Mouse (Mus musculus): Measurements from ENCODE around the gene Bcas3. TPM values are rescaled to one million over a fixed set of nuclear protein-coding genes. Genes with fewer than 3 reads are reported as not detected.
"Not testable (repeated sequence)": the region's sequence is repeated elsewhere in the genome, so short reads cannot be mapped to it uniquely, and the experiment has no call there.

The Bcas3 gene
- polyA plus RNA-seq, 1 experiment from 2014 or later, result 28.5 TPM

DNA sequence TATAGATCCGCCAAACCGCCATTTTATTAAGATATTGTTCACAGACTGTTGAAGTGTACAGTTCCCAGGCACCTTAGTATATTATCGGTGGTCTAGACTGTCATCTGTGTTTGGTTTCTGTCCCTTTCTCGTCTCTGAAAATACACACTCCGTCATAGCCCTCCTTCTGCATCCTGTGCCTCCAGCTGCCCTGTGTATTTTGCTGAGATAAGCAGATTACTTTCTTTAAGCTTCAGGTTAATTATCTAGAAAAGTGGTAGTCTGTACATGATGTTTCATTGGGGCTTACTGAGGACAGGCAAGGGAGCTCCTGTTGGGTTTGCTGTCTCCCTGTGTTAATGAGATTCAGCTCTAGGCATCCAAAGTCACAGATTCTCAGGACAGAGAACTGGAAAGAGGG lies 146.6 kb downstream of the Bcas3 start:
- WGBS, result 80% methylated on average over 5 of the region's 5 CpGs
- Histone ChIP-seq H3K9ac (replicated peaks) (no peak overlapping the region), H3K4me3 (replicated peaks) (no peak overlapping the region), H3K4me1 (replicated peaks) (no peaks in the 10 kb centered on the region), H3K27ac (no peak overlapping the region), H3K36me3 (no peaks in the 10 kb centered on the region), H3K4me2 (replicated peaks) (no peak overlapping the region), H3K27me3 (no peaks in the 10 kb centered on the region), H3K9me3 (no peaks in the 10 kb centered on the region)
- no peak for ATAC-seq

DNA sequence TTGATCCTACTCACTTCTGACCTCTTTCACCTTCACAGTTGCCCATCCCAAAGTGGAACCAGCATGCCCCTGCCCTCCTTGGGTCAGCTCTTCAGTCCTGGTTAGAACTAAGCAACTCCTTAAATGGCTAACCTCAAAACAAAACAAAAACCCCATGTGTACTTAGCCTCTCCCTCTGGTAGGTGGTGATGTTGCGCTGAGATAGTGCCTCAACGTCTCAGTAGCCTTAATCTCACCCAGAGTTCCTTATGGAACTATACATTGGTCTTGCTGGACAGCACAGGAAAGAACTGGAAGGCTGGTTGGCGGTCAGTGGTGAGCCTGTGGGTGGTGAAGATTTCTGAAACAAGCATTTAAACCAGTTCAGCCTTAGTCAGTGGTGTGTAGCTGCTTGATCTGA lies 149.1 kb downstream of the Bcas3 start:
- no peaks in the 10 kb centered on the region for H3K36me3 ChIP-seq
- H3K27ac ChIP-seq, result no peak overlapping the region
- H3K4me1 ChIP-seq (replicated peaks), result no peaks in the 10 kb centered on the region
- no peak overlapping the region for H3K9ac ChIP-seq (replicated peaks)
- ATAC-seq, result no peak
- no peaks in the 10 kb centered on the region for H3K27me3 ChIP-seq
- WGBS, result 63% methylated on average over 3 of the region's 3 CpGs
- no peak overlapping the region for H3K4me3 ChIP-seq (replicated peaks)
- H3K9me3 ChIP-seq, result no peaks in the 10 kb centered on the region
- H3K4me2 ChIP-seq (replicated peaks), result no peak overlapping the region

DNA sequence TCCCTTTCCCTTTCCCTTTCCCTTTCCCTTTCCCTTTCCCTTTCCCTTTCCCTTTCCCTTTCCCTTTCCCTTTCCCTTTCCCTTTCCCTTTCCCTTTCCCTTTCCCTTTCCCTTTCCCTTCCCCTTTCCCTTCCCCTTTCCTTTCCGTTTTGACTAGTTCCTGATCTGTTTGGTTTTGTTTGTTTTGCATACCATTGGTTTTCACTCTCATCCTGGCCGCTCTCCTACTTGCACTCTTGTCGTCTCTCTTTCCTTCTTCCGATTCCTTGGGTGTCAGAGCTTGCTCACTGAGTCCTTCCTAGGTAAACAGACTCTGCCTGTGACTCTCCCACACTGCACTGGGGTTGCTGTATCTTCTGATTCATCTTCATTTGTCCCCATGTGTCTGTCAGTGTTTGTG lies 151.8 kb downstream of the Bcas3 start:
- not testable (repeated sequence) for H3K27me3 ChIP-seq
- 49% methylated on average over 4 of the region's 4 CpGs for WGBS

DNA sequence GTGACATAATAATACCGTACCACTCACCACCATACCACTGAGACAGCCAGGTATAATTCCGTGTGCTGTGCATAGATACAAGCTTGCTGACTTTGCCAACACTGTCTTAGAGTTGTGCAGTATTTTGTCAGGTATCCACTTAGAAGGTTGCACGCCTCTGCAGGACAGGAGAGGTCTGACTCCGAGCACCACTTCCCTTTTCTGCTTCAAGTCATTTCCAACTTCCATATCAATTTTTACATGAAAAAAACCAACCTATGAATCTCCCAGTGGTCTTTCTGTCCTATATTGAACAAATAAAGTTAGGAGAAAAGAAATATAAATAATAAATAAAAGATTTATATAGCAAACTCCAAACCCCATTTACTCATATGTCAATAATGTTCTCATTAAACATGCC lies 152.8 kb downstream of the Bcas3 start:
- Histone ChIP-seq H3K4me3 (replicated peaks) (no peak overlapping the region), H3K9me3 (no peaks in the 10 kb centered on the region), H3K36me3 (no peaks in the 10 kb centered on the region), H3K9ac (replicated peaks) (no peak overlapping the region), H3K4me1 (replicated peaks) (peaks cover 3% of the 10 kb centered on the region; the same call in 1 of the 2 replicates), H3K27ac (no peak overlapping the region), H3K4me2 (replicated peaks) (no peak overlapping the region), H3K27me3 (no peaks in the 10 kb centered on the region)
- no peak for ATAC-seq
- WGBS, result 93% methylated on average over 4 of the region's 4 CpGs

More for the DNA sequence above, 151.8 kb downstream of the Bcas3 start:
- not testable (repeated sequence) for H3K9ac ChIP-seq (replicated peaks); ATAC-seq; H3K4me1 ChIP-seq (replicated peaks); H3K36me3 ChIP-seq; H3K4me3 ChIP-seq (replicated peaks); H3K4me2 ChIP-seq (replicated peaks); H3K27ac ChIP-seq; H3K9me3 ChIP-seq

DNA sequence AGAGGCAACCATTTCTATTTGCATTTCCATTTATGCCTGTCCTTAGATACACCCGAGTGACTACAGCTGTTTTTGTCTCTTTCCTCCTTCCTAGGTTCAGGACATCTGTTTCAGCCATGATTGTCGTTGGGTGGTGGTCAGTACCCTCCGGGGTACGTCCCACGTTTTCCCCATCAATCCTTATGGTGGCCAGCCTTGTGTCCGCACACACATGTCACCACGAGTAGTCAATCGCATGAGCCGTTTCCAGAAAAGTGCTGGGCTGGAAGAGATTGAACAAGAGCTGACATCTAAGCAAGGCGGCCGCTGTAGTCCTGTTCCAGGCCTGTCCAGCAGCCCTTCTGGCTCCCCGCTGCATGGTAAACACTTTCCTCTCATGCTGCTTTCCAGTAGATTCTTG lies 156.4 kb downstream of the Bcas3 start:
- Histone ChIP-seq H3K36me3 (no peaks in the 10 kb centered on the region), H3K4me2 (replicated peaks) (no peak overlapping the region), H3K4me1 (replicated peaks) (peaks cover 3% of the 10 kb centered on the region; the same call in 1 of the 2 replicates), H3K4me3 (replicated peaks) (no peak overlapping the region), H3K27me3 (peaks cover under 1% of the 10 kb centered on the region; the same call in 1 of the 2 replicates), H3K9me3 (no peaks in the 10 kb centered on the region), H3K27ac (no peak overlapping the region), H3K9ac (replicated peaks) (no peak overlapping the region)
- 78% methylated on average over 12 of the region's 12 CpGs for WGBS
- no peak for ATAC-seq

DNA sequence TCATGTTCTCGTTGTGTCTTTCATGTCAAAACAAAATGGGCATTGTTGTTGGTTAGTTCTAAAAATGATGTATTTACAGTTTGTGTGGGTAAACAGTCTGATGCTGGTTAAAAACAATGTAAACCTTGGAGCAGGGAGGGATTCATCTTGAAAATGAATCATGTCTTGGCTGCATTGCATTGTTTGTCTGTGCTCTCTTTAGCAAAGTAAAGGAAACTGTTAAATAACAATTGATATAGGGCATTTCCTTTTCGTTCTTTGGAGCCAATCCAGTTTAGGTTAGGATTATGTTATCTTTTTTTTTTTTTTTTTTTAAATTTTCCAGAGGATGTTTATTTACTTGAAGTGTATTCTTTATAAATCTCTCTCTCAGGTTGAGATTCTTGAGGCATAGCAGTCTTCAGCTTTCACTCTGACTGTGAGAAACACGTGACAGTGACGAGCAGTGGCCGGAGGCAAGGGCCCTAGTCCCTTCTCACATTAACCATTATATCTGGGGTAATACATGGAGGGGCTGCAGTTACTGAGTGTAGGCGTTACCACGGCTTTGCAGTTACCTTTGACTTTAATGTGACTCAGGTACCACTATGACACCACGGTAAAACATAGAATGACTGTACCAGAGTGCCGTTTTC lies 158.4 kb downstream of the Bcas3 start:
- H3K9me3 ChIP-seq, result no peaks in the 10 kb centered on the region
- H3K4me1 ChIP-seq (replicated peaks), result peaks cover 3% of the 10 kb centered on the region; the same call in 1 of the 2 replicates
- WGBS, result 90% methylated on average over 9 of the region's 9 CpGs
- no peak overlapping the region for H3K4me2 ChIP-seq (replicated peaks)
- H3K4me3 ChIP-seq (replicated peaks), result no peak overlapping the region
- no peak overlapping the region for H3K27ac ChIP-seq
- H3K27me3 ChIP-seq, result peaks cover 6% of the 10 kb centered on the region; the same call in 1 of the 2 replicates
- H3K36me3 ChIP-seq, result no peaks in the 10 kb centered on the region
- no peak overlapping the region for H3K9ac ChIP-seq (replicated peaks)
- ATAC-seq, result no peak

DNA sequence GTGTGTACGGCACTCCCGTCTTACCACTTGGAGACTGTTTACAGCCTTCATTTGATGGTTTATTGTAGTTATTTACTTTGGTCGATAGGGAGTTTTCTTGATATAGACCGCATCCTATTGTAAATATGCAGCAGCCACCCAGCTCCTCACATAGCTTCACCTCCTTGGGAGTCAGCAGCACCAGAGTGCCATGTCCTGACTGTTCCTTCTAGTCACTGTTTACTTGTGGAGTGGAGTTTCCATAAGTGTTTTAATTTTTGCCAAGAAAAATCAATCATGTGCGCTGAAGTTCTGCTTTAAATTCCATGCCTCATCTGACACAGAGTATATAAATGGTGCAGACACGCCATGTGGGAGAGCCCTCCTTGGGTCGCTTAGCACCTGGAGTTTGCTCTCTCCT lies 163.8 kb downstream of the Bcas3 start:
- Histone ChIP-seq H3K9me3 (no peaks in the 10 kb centered on the region), H3K4me1 (replicated peaks) (no peaks in the 10 kb centered on the region), H3K36me3 (no peaks in the 10 kb centered on the region), H3K27me3 (peaks cover 31% of the 10 kb centered on the region), H3K4me3 (replicated peaks) (no peak overlapping the region), H3K9ac (replicated peaks) (no peak overlapping the region), H3K4me2 (replicated peaks) (no peak overlapping the region), H3K27ac (no peak overlapping the region)
- WGBS, result 91% methylated on average over 7 of the region's 7 CpGs
- ATAC-seq, result no peak

DNA sequence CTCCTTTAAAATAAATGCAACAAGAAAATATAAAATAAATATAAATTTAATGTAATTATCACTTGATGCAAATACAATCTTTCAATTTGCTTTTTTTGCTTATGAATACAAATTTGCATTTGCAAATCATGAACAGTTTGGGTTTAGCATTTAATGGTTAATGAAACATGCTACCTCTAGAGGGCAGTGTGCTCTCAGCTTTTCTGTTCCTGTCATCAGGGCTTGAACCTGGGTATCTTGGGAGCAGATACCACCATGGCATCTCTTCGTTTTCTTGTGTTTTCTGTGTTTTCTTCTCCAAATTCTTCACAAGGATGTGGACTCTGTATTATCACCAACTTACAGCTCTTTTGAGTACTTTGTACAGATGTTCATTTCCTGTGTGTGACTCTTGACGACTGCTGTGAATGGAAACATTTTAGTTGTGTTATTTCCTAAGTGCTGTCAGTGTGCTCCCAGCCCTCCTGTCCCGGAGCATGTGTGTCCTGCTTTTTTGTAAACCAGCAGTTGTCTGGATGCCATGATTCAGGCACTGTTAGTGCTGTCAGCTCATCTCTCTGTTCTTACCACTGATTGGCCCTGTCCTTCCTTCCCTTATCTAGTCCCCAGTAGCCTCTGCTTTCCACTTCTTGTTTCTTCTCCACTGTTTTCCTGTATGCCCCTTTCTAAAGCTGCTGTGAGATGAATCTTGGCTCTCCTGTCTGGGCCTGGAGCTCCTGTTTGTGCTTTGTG lies 165.2 kb downstream of the Bcas3 start:
- no peaks in the 10 kb centered on the region for H3K36me3 ChIP-seq
- no peak overlapping the region for H3K9ac ChIP-seq (replicated peaks)
- no peak overlapping the region for H3K4me3 ChIP-seq (replicated peaks)
- peaks cover under 1% of the 10 kb centered on the region; the same call in 1 of the 2 replicates for H3K4me1 ChIP-seq (replicated peaks)
- 64% methylated on average over 3 of the region's 3 CpGs for WGBS
- no peak overlapping the region for H3K4me2 ChIP-seq (replicated peaks)
- H3K27me3 ChIP-seq, result peaks cover 36% of the 10 kb centered on the region
- H3K9me3 ChIP-seq, result no peaks in the 10 kb centered on the region
- no peak for ATAC-seq
- H3K27ac ChIP-seq, result no peak overlapping the region

DNA sequence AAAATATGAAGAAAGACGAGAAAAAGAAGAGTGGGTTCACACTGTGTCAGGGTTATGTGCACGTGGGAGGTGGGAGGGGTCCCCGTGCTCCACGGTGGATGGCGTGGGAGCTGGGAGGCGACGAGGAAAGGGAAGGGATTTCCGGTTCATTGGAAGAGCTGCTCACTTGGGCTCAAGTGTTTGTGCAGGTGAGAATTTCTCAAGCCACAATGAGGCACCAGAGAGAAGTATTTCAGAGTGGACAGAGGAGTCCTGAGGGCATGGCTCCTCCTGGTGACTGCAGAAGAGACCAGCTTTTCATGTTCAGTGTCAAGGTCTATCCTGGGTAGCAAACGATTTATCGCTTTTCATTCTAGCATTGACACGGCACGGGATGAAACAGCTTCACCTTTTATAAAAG lies 167.3 kb downstream of the Bcas3 start:
- Histone ChIP-seq H3K36me3 (no peaks in the 10 kb centered on the region), H3K4me3 (replicated peaks) (no peak overlapping the region), H3K9me3 (no peaks in the 10 kb centered on the region), H3K27me3 (peaks cover 45% of the 10 kb centered on the region), H3K27ac (no peak overlapping the region), H3K4me1 (replicated peaks) (peaks cover 19% of the 10 kb centered on the region), H3K4me2 (replicated peaks) (no peak overlapping the region), H3K9ac (replicated peaks) (no peak overlapping the region)
- 84% methylated on average over 12 of the region's 12 CpGs for WGBS
- no peak for ATAC-seq

DNA sequence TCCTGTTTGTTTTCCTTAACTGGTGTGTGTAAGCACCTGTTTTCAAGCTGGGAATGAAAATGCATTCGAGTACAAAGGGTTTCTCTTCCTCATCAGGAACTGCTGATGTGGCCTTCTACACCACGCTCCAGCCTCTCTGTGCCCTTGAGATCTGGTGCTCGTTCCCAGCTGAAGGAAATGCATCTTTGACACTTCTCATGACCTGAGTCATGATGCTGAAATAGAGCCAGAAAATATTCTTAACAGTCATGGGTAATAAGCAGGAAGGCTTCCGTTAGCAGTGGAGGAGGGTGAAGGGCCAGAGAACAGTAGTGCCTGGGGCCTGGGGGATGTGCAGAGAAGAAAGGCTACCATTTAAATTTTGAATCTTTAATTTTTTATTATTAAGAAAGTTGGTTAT lies 168.0 kb downstream of the Bcas3 start:
- Histone ChIP-seq H3K36me3 (no peaks in the 10 kb centered on the region), H3K4me2 (replicated peaks) (no peak overlapping the region), H3K4me1 (replicated peaks) (peaks cover 21% of the 10 kb centered on the region), H3K27ac (no peak overlapping the region), H3K27me3 (peaks cover 53% of the 10 kb centered on the region), H3K9ac (replicated peaks) (no peak overlapping the region), H3K9me3 (no peaks in the 10 kb centered on the region), H3K4me3 (replicated peaks) (no peak overlapping the region)
- 82% methylated on average over 4 of the region's 4 CpGs for WGBS
- ATAC-seq, result no peak

DNA sequence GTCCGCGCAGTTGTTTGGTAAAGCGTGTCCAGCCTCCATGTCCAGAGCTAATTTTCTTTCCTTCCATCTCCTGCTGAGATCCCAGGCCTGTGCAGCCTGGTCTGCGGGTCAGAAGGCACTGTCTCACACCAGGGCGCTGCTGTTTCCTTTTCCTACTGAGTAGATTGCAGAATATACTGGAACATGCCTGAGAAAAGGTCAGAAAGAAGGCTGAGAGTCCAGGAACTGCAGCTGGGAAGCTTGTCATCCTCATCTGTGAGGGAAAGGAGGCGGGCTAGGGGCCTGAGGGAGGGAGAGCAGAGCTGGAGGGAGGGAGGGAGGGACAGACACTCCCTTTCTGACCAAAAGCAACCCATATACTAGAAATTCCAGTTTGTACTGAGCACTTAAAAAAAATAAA lies 170.7 kb downstream of the Bcas3 start:
- Histone ChIP-seq H3K4me3 (replicated peaks) (no peak overlapping the region), H3K27me3 (peaks cover 56% of the 10 kb centered on the region), H3K4me1 (replicated peaks) (peaks cover 30% of the 10 kb centered on the region), H3K4me2 (replicated peaks) (peak overlapping the region; percentile 56), H3K9ac (replicated peaks) (0 out of 2 replicates have a peak overlapping the region, but pooled peaks have one; percentile 36), H3K9me3 (no peaks in the 10 kb centered on the region), H3K27ac (no peak overlapping the region), H3K36me3 (no peaks in the 10 kb centered on the region)
- 17% methylated on average over 6 of the region's 6 CpGs for WGBS
- ATAC-seq, result no peak

DNA sequence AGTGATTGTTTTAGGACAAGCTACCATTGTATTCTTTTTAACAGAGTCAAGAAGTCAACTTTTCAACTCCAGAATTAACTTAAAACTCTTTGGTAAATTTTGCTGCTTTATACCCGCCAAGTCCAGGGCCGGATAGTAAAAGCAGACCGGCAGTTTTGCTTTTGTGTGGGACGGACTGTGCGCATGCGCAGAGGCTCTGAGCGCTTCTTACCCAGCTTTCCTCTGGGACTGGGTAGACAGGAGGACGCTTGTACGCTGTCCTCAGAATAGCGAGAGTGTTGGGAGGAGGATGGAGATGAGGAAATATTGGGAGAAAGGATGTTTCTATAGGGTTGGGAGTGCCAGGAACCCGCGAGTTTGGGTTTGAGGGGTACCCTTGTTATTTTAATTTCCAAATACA lies 171.2 kb downstream of the Bcas3 start:
- H3K4me3 ChIP-seq (replicated peaks), result peak overlapping the region; percentile 28
- no peak overlapping the region; the same call in 1 of the 2 replicates for H3K9ac ChIP-seq (replicated peaks)
- H3K36me3 ChIP-seq, result no peaks in the 10 kb centered on the region
- 8% methylated on average over 12 of the region's 12 CpGs for WGBS
- H3K4me1 ChIP-seq (replicated peaks), result peaks cover 30% of the 10 kb centered on the region
- H3K4me2 ChIP-seq (replicated peaks), result peak overlapping the region; percentile 56
- no peaks in the 10 kb centered on the region for H3K9me3 ChIP-seq
- no peak overlapping the region for H3K27ac ChIP-seq
- peak; percentile 34; the same call in 1 of the 2 replicates for ATAC-seq
- H3K27me3 ChIP-seq, result peaks cover 58% of the 10 kb centered on the region

Data from midbrain, embryonic 13.5 days (tissue).